Mouse (Mus musculus) liver, postnatal 0 days (tissue): ENCODE measurements around the gene Tlk1. TPM values are rescaled to one million over a fixed set of nuclear protein-coding genes. Genes with fewer than 3 reads are reported as not detected.

ENCODE experiments used
- ATAC-seq: fragments of 200-750 bp; cut with Nextera tagmentation; 2 replicates; pipeline ENCODE4 v1.8.0; 2017; ENCODE audit warnings: mild to moderate bottlenecking, moderate library complexity
- DNase-seq: peaks from one replicate; pipeline ENCODE4 v3.0.0-alpha.2; 2016
- H3K27ac ChIP-seq: fragments of 300-500 bp; sonication (generic); 2 replicates; pipeline ENCODE4 v1.5.1; 2014; ENCODE audit warnings: antibody characterized with exemption, moderate library complexity, mild to moderate bottlenecking, low read depth
- H3K27me3 ChIP-seq: fragments of 300-500 bp; sonication (generic); 2 replicates; pipeline ENCODE4 v1.6.1; 2014; ENCODE audit warnings: low read length, control low read depth, mixed read lengths; ENCODE audit not compliant: insufficient read depth
- H3K36me3 ChIP-seq: fragments of 300-500 bp; sonication (generic); replicated peaks from 2 replicates; pipeline ENCODE4 v1.6.1; 2014; ENCODE audit warnings: mild to moderate bottlenecking, control low read depth, low read length, moderate library complexity, mixed read lengths; ENCODE audit not compliant: insufficient read depth
- H3K4me1 ChIP-seq: fragments of 300-500 bp; sonication (generic); 2 replicates; pipeline ENCODE4 v1.6.1; 2014; ENCODE audit warnings: antibody characterized with exemption, mild to moderate bottlenecking, control low read depth; ENCODE audit not compliant: insufficient read depth
- H3K4me2 ChIP-seq: fragments of 300-500 bp; sonication (generic); 2 replicates; pipeline ENCODE4 v1.6.1; 2014; ENCODE audit warnings: low read depth, mild to moderate bottlenecking, low read length, moderate library complexity, mixed read lengths
- H3K4me3 ChIP-seq: fragments of 300-500 bp; sonication (generic); 2 replicates; pipeline ENCODE4 v1.5.1; 2014; ENCODE audit warnings: low read depth, low read length
- H3K9ac ChIP-seq: fragments of 300-500 bp; sonication (generic); replicated peaks from 2 replicates; pipeline ENCODE4 v1.6.1; 2014; ENCODE audit warnings: mild to moderate bottlenecking, moderate library complexity
- H3K9me3 ChIP-seq: fragments of 300-500 bp; sonication (generic); 2 replicates; pipeline ENCODE4 v1.6.1; 2016; ENCODE audit warnings: mild to moderate bottlenecking, control low read depth, low read length, mixed read lengths
- CTCF ChIP-seq: sonication (generic); IDR thresholded peaks from 2 replicates; pipeline ENCODE4 v1.5.1; 2016; ENCODE audit warnings: antibody characterized with exemption, low read depth
- EP300 ChIP-seq: IDR thresholded peaks from 2 replicates; pipeline ENCODE4 v1.6.1; 2016; ENCODE audit warnings: antibody characterized with exemption, low read depth, mild to moderate bottlenecking
- WGBS: fragments of 180-500 bp; shearing (Covaris S2); extraction: QIAGEN DNeasy Blood & Tissue Kit; methylation state at CpG from one replicate; pipeline ENCODE4 v1.1.7; 2014; ENCODE audit not compliant: insufficient replicate concordance; 5-methylcytosine and 5-hydroxymethylcytosine counted together
- polyA plus RNA-seq: library from polyadenylated mRNA; unstranded; fragments of >200 nt; fragmentation: Nextera tagmentation; extraction: Ambion mirVana; gene quantifications from 2 replicates; pipeline ENCODE4 v1.2.1, GENCODE M21; 2015

Gene Tlk1
- polyA plus RNA-seq, 1 experiment from 2014 or later, result 25.3 TPM

DNA sequence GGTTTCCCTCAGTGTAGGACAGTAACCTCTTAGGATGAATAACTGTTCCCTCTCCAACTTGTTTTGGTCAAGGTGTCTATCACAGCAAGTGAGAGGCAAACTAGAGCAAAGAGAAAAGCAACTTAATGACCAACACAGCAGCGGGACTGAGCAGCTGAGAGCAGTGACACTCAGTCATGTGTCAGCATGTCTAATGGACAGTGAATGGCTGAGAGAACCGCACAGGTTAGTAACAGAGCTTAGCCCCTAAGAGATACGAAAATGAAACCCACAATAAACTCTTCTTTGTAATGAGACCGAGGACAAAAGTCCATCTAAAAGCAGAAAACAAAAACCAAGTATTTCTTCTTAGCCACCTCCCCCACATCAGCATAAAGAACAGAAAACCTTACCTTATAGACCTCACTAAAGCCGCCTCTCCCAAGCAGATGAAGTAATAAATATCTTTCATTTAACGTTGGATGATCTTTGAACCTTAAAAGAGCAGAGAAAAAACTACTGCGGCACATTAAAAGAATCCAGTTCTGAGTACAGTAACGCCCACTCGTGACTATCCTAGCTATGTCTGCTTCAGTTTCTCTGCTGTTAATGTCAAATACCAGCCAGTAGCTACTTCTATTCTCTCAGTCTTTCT lies 101.8 kb downstream of the Tlk1 start:
- Histone ChIP-seq H3K9ac (no peak overlapping the region), H3K9me3 (no peaks in the 10 kb centered on the region), H3K36me3 (peaks cover 62% of the 10 kb centered on the region), H3K4me3 (no peak overlapping the region), H3K4me2 (no peak overlapping the region), H3K27ac (no peak overlapping the region), H3K27me3 (no peaks in the 10 kb centered on the region), H3K4me1 (no peaks in the 10 kb centered on the region)
- no peak for DNase-seq
- no peak for ATAC-seq
- TF ChIP-seq EP300 (no peak), CTCF (no peak)
- WGBS, result 92% methylated on average over 9 of the region's 9 CpGs

- Histone ChIP-seq H3K9ac (no peak overlapping the region), H3K4me2 (no peak overlapping the region), H3K36me3 (peaks cover 45% of the 10 kb centered on the region), H3K4me1 (no peaks in the 10 kb centered on the region), H3K9me3 (no peaks in the 10 kb centered on the region), H3K27ac (no peak overlapping the region), H3K27me3 (no peaks in the 10 kb centered on the region), H3K4me3 (no peak overlapping the region)
- TF ChIP-seq EP300 (no peak), CTCF (no peak)
- ATAC-seq (no peak), DNase-seq (no peak)
- 95% methylated on average over 4 of the region's 4 CpGs for whole genome bisulfite sequencing
These were observed 114.7 kb downstream of the Tlk1 start for GRCm38 (mm10) chr2:70710878-70711277.

- Histone ChIP-seq H3K4me3 (no peak overlapping the region), H3K27me3 (no peaks in the 10 kb centered on the region), H3K4me2 (no peak overlapping the region), H3K9me3 (no peaks in the 10 kb centered on the region), H3K36me3 (peaks cover 38% of the 10 kb centered on the region), H3K9ac (no peak overlapping the region), H3K27ac (no peak overlapping the region), H3K4me1 (no peaks in the 10 kb centered on the region)
- WGBS, result 93% methylated on average over 7 of the region's 7 CpGs
- no peak for ATAC-seq
- no peak for DNase-seq
- TF ChIP-seq CTCF, result no peak
- no peak for TF ChIP-seq EP300
These were observed 115.3 kb downstream of the Tlk1 start for GRCm38 (mm10) chr2:70710236-70710635.

GRCm38 (mm10) chr2:70708986-70709730 lies 116.4 kb downstream of the Tlk1 start:
- Histone ChIP-seq H3K9ac (no peak overlapping the region), H3K4me1 (0 out of 2 replicates have a peak, but pooled peaks cover 4% of the 10 kb centered on the region), H3K9me3 (no peaks in the 10 kb centered on the region), H3K27me3 (no peaks in the 10 kb centered on the region), H3K4me3 (no peak overlapping the region), H3K27ac (no peak overlapping the region), H3K36me3 (peaks cover 28% of the 10 kb centered on the region), H3K4me2 (no peak overlapping the region)
- 87% methylated on average over 13 of the region's 13 CpGs for WGBS
- DNase-seq (no peak), ATAC-seq (no peak)
- TF ChIP-seq CTCF (no peak), EP300 (no peak)

DNA sequence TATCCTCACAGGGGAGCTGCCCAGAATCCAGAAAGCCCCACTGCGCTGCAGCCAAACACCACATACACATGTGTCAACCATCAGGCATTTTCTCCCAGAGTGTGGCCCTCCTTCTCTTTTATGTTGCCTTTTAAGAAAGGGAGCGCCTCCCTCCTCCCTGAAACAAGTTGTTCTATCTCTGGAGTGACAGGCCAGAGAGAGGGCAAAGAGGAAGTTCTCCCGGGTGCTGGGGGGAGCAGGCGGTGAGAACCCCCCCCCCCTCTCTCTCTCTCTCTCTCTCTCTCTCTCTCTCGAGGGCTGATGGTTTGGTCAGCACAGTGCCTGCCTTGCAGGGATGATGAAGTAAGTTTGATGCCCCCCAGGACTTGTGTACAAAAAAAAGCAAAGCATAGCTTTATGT lies 123.1 kb downstream of the Tlk1 start:
- peak; percentile 10 for DNase-seq
- H3K9me3 ChIP-seq, result peaks cover 5% of the 10 kb centered on the region
- TF ChIP-seq EP300, result no peak
- TF ChIP-seq CTCF, result no peak
- no peak overlapping the region for H3K27ac ChIP-seq
- H3K9ac ChIP-seq, result no peak overlapping the region
- H3K36me3 ChIP-seq, result no peaks in the 10 kb centered on the region
- no peak for ATAC-seq
- WGBS, result 32% methylated on average over 5 of the region's 5 CpGs
- no peak overlapping the region for H3K4me3 ChIP-seq
- H3K4me1 ChIP-seq, result 0 out of 2 replicates have a peak, but pooled peaks cover 9% of the 10 kb centered on the region
- H3K27me3 ChIP-seq, result no peaks in the 10 kb centered on the region
- H3K4me2 ChIP-seq, result no peak overlapping the region

DNA sequence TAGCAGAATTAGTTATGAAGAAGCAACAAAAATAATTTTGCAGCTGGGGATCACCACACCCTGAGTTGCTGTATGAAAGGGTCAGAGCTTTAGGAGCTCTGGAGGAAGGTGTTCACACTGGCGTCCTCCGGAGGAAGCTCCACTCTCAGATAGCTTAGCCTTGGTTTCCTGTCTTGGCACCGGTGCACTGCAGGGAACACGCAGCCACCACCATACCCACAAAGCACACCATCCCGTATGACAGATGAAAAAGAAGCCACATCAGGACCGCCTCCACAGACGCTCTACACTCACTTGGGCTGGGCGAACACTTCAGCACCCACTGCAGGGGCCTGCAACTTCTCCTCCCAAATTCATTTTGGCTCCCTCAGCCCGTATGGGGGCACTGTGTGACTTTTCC lies 124.0 kb downstream of the Tlk1 start:
- H3K4me2 ChIP-seq, result no peak overlapping the region
- H3K4me1 ChIP-seq, result 0 out of 2 replicates have a peak, but pooled peaks cover 9% of the 10 kb centered on the region
- ATAC-seq (no peak), DNase-seq (peak; percentile 10)
- TF ChIP-seq CTCF, result no peak
- no peak for TF ChIP-seq EP300
- 30% methylated on average over 9 of the region's 9 CpGs for WGBS
- no peaks in the 10 kb centered on the region for H3K36me3 ChIP-seq
- no peaks in the 10 kb centered on the region for H3K27me3 ChIP-seq
- no peak overlapping the region for H3K4me3 ChIP-seq
- no peak overlapping the region for H3K27ac ChIP-seq
- no peak overlapping the region for H3K9ac ChIP-seq
- H3K9me3 ChIP-seq, result peaks cover 5% of the 10 kb centered on the region
